Mouse (Mus musculus) liver, postnatal 0 days (tissue): ENCODE data around the gene Tmem178. TPM values are rescaled to one million over a fixed set of nuclear protein-coding genes. Genes with fewer than 3 reads are reported as not detected.

ENCODE experiments used
- ATAC-seq: fragments of 200-750 bp; cut with Nextera tagmentation; 2 replicates; pipeline ENCODE4 v1.8.0; 2017; ENCODE audit warnings: mild to moderate bottlenecking, moderate library complexity
- DNase-seq: peaks from one replicate; pipeline ENCODE4 v3.0.0-alpha.2; 2016
- H3K27ac ChIP-seq: fragments of 300-500 bp; sonication (generic); 2 replicates; pipeline ENCODE4 v1.5.1; 2014; ENCODE audit warnings: antibody characterized with exemption, moderate library complexity, mild to moderate bottlenecking, low read depth
- H3K27me3 ChIP-seq: fragments of 300-500 bp; sonication (generic); 2 replicates; pipeline ENCODE4 v1.6.1; 2014; ENCODE audit warnings: low read length, control low read depth, mixed read lengths; ENCODE audit not compliant: insufficient read depth
- H3K36me3 ChIP-seq: fragments of 300-500 bp; sonication (generic); replicated peaks from 2 replicates; pipeline ENCODE4 v1.6.1; 2014; ENCODE audit warnings: mild to moderate bottlenecking, control low read depth, low read length, moderate library complexity, mixed read lengths; ENCODE audit not compliant: insufficient read depth
- H3K4me1 ChIP-seq: fragments of 300-500 bp; sonication (generic); 2 replicates; pipeline ENCODE4 v1.6.1; 2014; ENCODE audit warnings: antibody characterized with exemption, mild to moderate bottlenecking, control low read depth; ENCODE audit not compliant: insufficient read depth
- H3K4me2 ChIP-seq: fragments of 300-500 bp; sonication (generic); 2 replicates; pipeline ENCODE4 v1.6.1; 2014; ENCODE audit warnings: low read depth, mild to moderate bottlenecking, low read length, moderate library complexity, mixed read lengths
- H3K4me3 ChIP-seq: fragments of 300-500 bp; sonication (generic); 2 replicates; pipeline ENCODE4 v1.5.1; 2014; ENCODE audit warnings: low read depth, low read length
- H3K9ac ChIP-seq: fragments of 300-500 bp; sonication (generic); replicated peaks from 2 replicates; pipeline ENCODE4 v1.6.1; 2014; ENCODE audit warnings: mild to moderate bottlenecking, moderate library complexity
- H3K9me3 ChIP-seq: fragments of 300-500 bp; sonication (generic); 2 replicates; pipeline ENCODE4 v1.6.1; 2016; ENCODE audit warnings: mild to moderate bottlenecking, control low read depth, low read length, mixed read lengths
- CTCF ChIP-seq: sonication (generic); IDR thresholded peaks from 2 replicates; pipeline ENCODE4 v1.5.1; 2016; ENCODE audit warnings: antibody characterized with exemption, low read depth
- EP300 ChIP-seq: IDR thresholded peaks from 2 replicates; pipeline ENCODE4 v1.6.1; 2016; ENCODE audit warnings: antibody characterized with exemption, low read depth, mild to moderate bottlenecking
- WGBS: fragments of 180-500 bp; shearing (Covaris S2); extraction: QIAGEN DNeasy Blood & Tissue Kit; methylation state at CpG from one replicate; pipeline ENCODE4 v1.1.7; 2014; ENCODE audit not compliant: insufficient replicate concordance; 5-methylcytosine and 5-hydroxymethylcytosine counted together
- polyA plus RNA-seq: library from polyadenylated mRNA; unstranded; fragments of >200 nt; fragmentation: Nextera tagmentation; extraction: Ambion mirVana; gene quantifications from 2 replicates; pipeline ENCODE4 v1.2.1, GENCODE M21; 2015

The Tmem178 gene
- polyA plus RNA-seq, 1 experiment from 2014 or later: 0.38 TPM

- Histone ChIP-seq H3K4me3 (no peak overlapping the region), H3K9me3 (no peaks in the 10 kb centered on the region), H3K27ac (no peak overlapping the region), H3K4me1 (no peaks in the 10 kb centered on the region), H3K36me3 (no peaks in the 10 kb centered on the region), H3K4me2 (no peak overlapping the region), H3K27me3 (0 out of 2 replicates have a peak, but pooled peaks cover 3% of the 10 kb centered on the region), H3K9ac (no peak overlapping the region)
- no peak for TF ChIP-seq EP300
- peak; percentile 89 for TF ChIP-seq CTCF
- DNase-seq: peak; percentile 71
- WGBS: 11% methylated on average over 8 of the region's 8 CpGs
- peak; percentile 38; the same call in 1 of the 2 replicates for ATAC-seq
These were observed 38.0 kb downstream of the Tmem178 start for GRCm38 (mm10) chr17:80982412-80982787.

- Histone ChIP-seq H3K4me3 (no peak overlapping the region), H3K9me3 (no peaks in the 10 kb centered on the region), H3K9ac (no peak overlapping the region), H3K4me1 (no peaks in the 10 kb centered on the region), H3K27me3 (0 out of 2 replicates have a peak, but pooled peaks cover 3% of the 10 kb centered on the region), H3K36me3 (no peaks in the 10 kb centered on the region), H3K4me2 (no peak overlapping the region), H3K27ac (no peak overlapping the region)
- DNase-seq (no peak), ATAC-seq (no peak)
- WGBS: 69% methylated on average over 10 of the region's 10 CpGs
- TF ChIP-seq EP300: no peak
- TF ChIP-seq CTCF: no peak
These were observed 38.5 kb downstream of the Tmem178 start for GRCm38 (mm10) chr17:80982976-80983375.

- Histone ChIP-seq H3K27me3 (no peaks in the 10 kb centered on the region), H3K9ac (no peak overlapping the region), H3K4me2 (no peak overlapping the region), H3K36me3 (no peaks in the 10 kb centered on the region), H3K4me1 (no peaks in the 10 kb centered on the region), H3K9me3 (no peaks in the 10 kb centered on the region), H3K27ac (no peak overlapping the region), H3K4me3 (no peak overlapping the region)
- no peak for DNase-seq
- no peak for TF ChIP-seq CTCF
- no peak for TF ChIP-seq EP300
- WGBS: 72% methylated on average over 8 of the region's 8 CpGs
- no peak for ATAC-seq
These were observed 47.2 kb downstream of the Tmem178 start for GRCm38 (mm10) chr17:80991535-80992127.

GRCm38 (mm10) chr17:80997226-80997625, 52.8 kb downstream of the Tmem178 start:
- no peak for ATAC-seq

GRCm38 (mm10) chr17:80998958-80999357, 54.5 kb downstream of the Tmem178 start:
- Histone ChIP-seq H3K36me3 (no peaks in the 10 kb centered on the region), H3K4me3 (no peak overlapping the region), H3K4me2 (no peak overlapping the region), H3K4me1 (no peaks in the 10 kb centered on the region), H3K27ac (no peak overlapping the region), H3K9me3 (no peaks in the 10 kb centered on the region), H3K9ac (no peak overlapping the region), H3K27me3 (no peaks in the 10 kb centered on the region)
- ATAC-seq (no peak), DNase-seq (no peak)
- WGBS: 73% methylated on average over 6 of the region's 6 CpGs
- TF ChIP-seq CTCF: no peak
- TF ChIP-seq EP300: no peak

More at GRCm38 (mm10) chr17:80997226-80997625, 52.8 kb downstream of the Tmem178 start:
- WGBS: 49% methylated on average over 2 of the region's 2 CpGs
- H3K27me3 ChIP-seq: no peaks in the 10 kb centered on the region
- H3K27ac ChIP-seq: no peak overlapping the region
- H3K4me2 ChIP-seq: no peak overlapping the region
- H3K36me3 ChIP-seq: no peaks in the 10 kb centered on the region
- TF ChIP-seq EP300 (no peak), CTCF (no peak)
- DNase-seq: no peak
- no peak overlapping the region for H3K4me3 ChIP-seq
- no peak overlapping the region for H3K9ac ChIP-seq
- no peaks in the 10 kb centered on the region for H3K9me3 ChIP-seq
- no peaks in the 10 kb centered on the region for H3K4me1 ChIP-seq

- ATAC-seq (no peak), DNase-seq (no peak)
- no peaks in the 10 kb centered on the region for H3K9me3 ChIP-seq
- H3K4me1 ChIP-seq: no peaks in the 10 kb centered on the region
- H3K4me2 ChIP-seq: no peak overlapping the region
- H3K9ac ChIP-seq: no peak overlapping the region
- no peaks in the 10 kb centered on the region for H3K27me3 ChIP-seq
- H3K27ac ChIP-seq: no peak overlapping the region
- no peak overlapping the region for H3K4me3 ChIP-seq
- 75% methylated on average over 12 of the region's 12 CpGs for WGBS
- no peaks in the 10 kb centered on the region for H3K36me3 ChIP-seq
- no peak for TF ChIP-seq EP300
- no peak for TF ChIP-seq CTCF
These were observed 56.6 kb downstream of the Tmem178 start for GRCm38 (mm10) chr17:81001010-81001409.
